Mouse (Mus musculus) fat pad, adult 2 months (tissue): ENCODE data around the gene Kcnd3.

Experiments
- DNase-seq: peaks from one replicate; pipeline ENCODE4 v3.0.0-alpha.2; 2011; ENCODE audit warnings: low read depth, low spot score; ENCODE audit errors: extremely low read depth

Kcnd3 gene

GRCm38 (mm10) chr3:105573156-105573555 is 121.0 kb downstream of the Kcnd3 start:
- peak; percentile 88 for DNase-seq

- DNase-seq: no peak
These were observed 126.2 kb downstream of the Kcnd3 start for GRCm38 (mm10) chr3:105578320-105578719.

GRCm38 (mm10) chr3:105581119-105581518 is 129.0 kb downstream of the Kcnd3 start:
- DNase-seq: no peak

- DNase-seq: no peak
These were observed 133.6 kb downstream of the Kcnd3 start for GRCm38 (mm10) chr3:105585734-105586159.

GRCm38 (mm10) chr3:105590056-105590672 is 138.0 kb downstream of the Kcnd3 start:
- DNase-seq: no peak

GRCm38 (mm10) chr3:105591766-105592165 is 139.6 kb downstream of the Kcnd3 start:
- no peak for DNase-seq

GRCm38 (mm10) chr3:105592246-105592645 is 140.1 kb downstream of the Kcnd3 start:
- no peak for DNase-seq

GRCm38 (mm10) chr3:105600483-105600882 is 148.4 kb downstream of the Kcnd3 start:
- DNase-seq: no peak

GRCm38 (mm10) chr3:105602966-105603365 is 150.8 kb downstream of the Kcnd3 start:
- DNase-seq: no peak

- no peak for DNase-seq
These were observed 153.6 kb downstream of the Kcnd3 start for GRCm38 (mm10) chr3:105605726-105606125.

GRCm38 (mm10) chr3:105608857-105609256 is 156.7 kb downstream of the Kcnd3 start:
- DNase-seq: no peak

GRCm38 (mm10) chr3:105611531-105612422 is 159.6 kb downstream of the Kcnd3 start:
- DNase-seq: no peak

GRCm38 (mm10) chr3:105612423-105612814 is 160.3 kb downstream of the Kcnd3 start:
- no peak for DNase-seq

GRCm38 (mm10) chr3:105616861-105617743 is 165.0 kb downstream of the Kcnd3 start:
- DNase-seq: no peak

- no peak for DNase-seq
These were observed 169.0 kb downstream of the Kcnd3 start for GRCm38 (mm10) chr3:105621154-105621553.

- no peak for DNase-seq
These were observed 171.0 kb downstream of the Kcnd3 start for GRCm38 (mm10) chr3:105623137-105623536.

GRCm38 (mm10) chr3:105625961-105626360 is 173.8 kb downstream of the Kcnd3 start:
- no peak for DNase-seq

- DNase-seq: no peak
These were observed 175.1 kb downstream of the Kcnd3 start for GRCm38 (mm10) chr3:105627258-105627657.

- DNase-seq: no peak
These were observed 180.2 kb downstream of the Kcnd3 start for GRCm38 (mm10) chr3:105632296-105632695.

GRCm38 (mm10) chr3:105633021-105633420 is 180.9 kb downstream of the Kcnd3 start:
- DNase-seq: no peak

- DNase-seq: peak; percentile 7
These were observed 190.1 kb downstream of the Kcnd3 start for GRCm38 (mm10) chr3:105642186-105642585.
